Mouse (Mus musculus) activated CD4-positive, CD25-positive, alpha-beta regulatory T cell, adult 4 months (primary cell): ENCODE data around the gene Hist1h2bq. TPM values are rescaled to one million over a fixed set of nuclear protein-coding genes. Genes with fewer than 3 reads are reported as not detected.
"Not testable (repeated sequence)": the region's sequence is repeated elsewhere in the genome, so short reads cannot be mapped to it uniquely, and the experiment has no call there.

Experiments
- ATAC-seq: one replicate; pipeline ENCODE4 v1.8.0; 2017
- polyA plus RNA-seq, 2 experiments: library from polyadenylated mRNA; unstranded; fragments of 100-300 nt; shearing (Covaris generic); gene quantifications; one replicate each; pipeline ENCODE4 v1.2.1; 2017

Hist1h2bq gene
- polyA plus RNA-seq, 2 experiments from 2014 or later: 4.2 to 9.2 TPM

GRCm38 (mm10) chr13:21787760-21788593 lies 22.0 kb downstream of the Hist1h2bq start:
- no peak for ATAC-seq

GRCm38 (mm10) chr13:21786899-21787629 lies 22.9 kb downstream of the Hist1h2bq start, which contains the start of the genes Hist1h2an and Hist1h2bp:
Hist1h2an (minus strand) TSS chr13:21787218.
Hist1h2bp (plus strand) TSS chr13:21787461.
- peak; percentile 88 for ATAC-seq

GRCm38 (mm10) chr13:21786189-21786898 lies 23.7 kb downstream of the Hist1h2bq start:
- ATAC-seq: no peak

GRCm38 (mm10) chr13:21784311-21784710 lies 25.7 kb downstream of the Hist1h2bq start:
- ATAC-seq: no peak

GRCm38 (mm10) chr13:21783734-21784161 lies 26.2 kb downstream of the Hist1h2bq start:
- ATAC-seq: no peak

- peak; percentile 51 for ATAC-seq
These were observed 26.8 kb downstream of the Hist1h2bq start, which contains the start of gene Hist1h3i for GRCm38 (mm10) chr13:21783255-21783617. Hist1h3i (minus strand) TSS chr13:21783370.

GRCm38 (mm10) chr13:21782361-21783254 lies 27.4 kb downstream of the Hist1h2bq start:
- ATAC-seq: not testable (repeated sequence)

GRCm38 (mm10) chr13:21781639-21782038 lies 28.4 kb downstream of the Hist1h2bq start:
- no peak for ATAC-seq

GRCm38 (mm10) chr13:21781021-21781555 lies 28.9 kb downstream of the Hist1h2bq start:
- no peak for ATAC-seq

- ATAC-seq: peak; percentile 1
These were observed 29.9 kb downstream of the Hist1h2bq start, which contains the start of gene Hist1h1b for GRCm38 (mm10) chr13:21779767-21780731. Hist1h1b (minus strand) TSS chr13:21780625.

GRCm38 (mm10) chr13:21778814-21779766 lies 30.9 kb downstream of the Hist1h2bq start:
- peak; percentile 89 for ATAC-seq

Other genes with a start within 250 kb of the Hist1h2bq start
- gene Olfr1364, start 228.4 kb downstream of the Hist1h2bq start, polyA plus RNA-seq: not detected
- not detected for gene Olfr1362, start 196.2 kb downstream of the Hist1h2bq start, polyA plus RNA-seq
- gene Olfr11, start 167.7 kb downstream of the Hist1h2bq start, polyA plus RNA-seq: not detected
- not detected for gene Olfr1361, start 146.8 kb downstream of the Hist1h2bq start, polyA plus RNA-seq
- not detected for gene Olfr1360, start 132.8 kb downstream of the Hist1h2bq start, polyA plus RNA-seq
- not detected for gene Olfr1359, start 112.1 kb downstream of the Hist1h2bq start, polyA plus RNA-seq
- gene Hist1h2bl, start 94.1 kb downstream of the Hist1h2bq start, polyA plus RNA-seq: 1 to 10 TPM in 1 of 2 experiments, not detected in 1; 1.2 TPM
- 1 to 10 TPM in 1 of 2 experiments, not detected in 1; 5.1 TPM for gene Hist1h2ai, start 93.8 kb downstream of the Hist1h2bq start, polyA plus RNA-seq
- 1 to 10 TPM in 1 of 2 experiments, not detected in 1; 6.0 TPM for gene Hist1h3h, start 92.5 kb downstream of the Hist1h2bq start, polyA plus RNA-seq
- gene Hist1h2bm, start 88.2 kb downstream of the Hist1h2bq start, polyA plus RNA-seq: 1 to 10 TPM; 2.4 to 2.8 TPM
- gene Hist1h4j, start 75.1 kb downstream of the Hist1h2bq start, polyA plus RNA-seq: under 1 TPM in 1 of 2 experiments, not detected in 1; 0.61 TPM
- 1 to 10 TPM; 4.8 to 6.3 TPM for gene Hist1h4k, start 59.7 kb downstream of the Hist1h2bq start, polyA plus RNA-seq
- gene Hist1h2ak, start 56.4 kb downstream of the Hist1h2bq start, polyA plus RNA-seq: 1 to 10 TPM; 2.5 to 3.5 TPM
- gene Hist1h2bn, start 56.1 kb downstream of the Hist1h2bq start, polyA plus RNA-seq: 1 to 10 TPM; 3.3 to 5.0 TPM
- 10 to 100 TPM; 28.3 to 35.3 TPM for gene Hist1h1b, start 29.6 kb downstream of the Hist1h2bq start, polyA plus RNA-seq
- gene Hist1h3i, start 26.8 kb downstream of the Hist1h2bq start, polyA plus RNA-seq: 1 to 10 TPM in 1 of 2 experiments, not detected in 1; 3.8 TPM
- gene Hist1h2an, start 23.0 kb downstream of the Hist1h2bq start, polyA plus RNA-seq: 10 to 100 TPM in 1 of 2 experiments, 1 to 10 TPM in 1; 2.0 to 11.5 TPM
- gene Hist1h2bp, start 22.7 kb downstream of the Hist1h2bq start, polyA plus RNA-seq: not detected
- gene Hist1h2ao, start 268 bp upstream of the Hist1h2bq start, polyA plus RNA-seq: 1 to 10 TPM in 1 of 2 experiments, not detected in 1; 2.4 TPM
- 1 to 10 TPM in 1 of 2 experiments, not detected in 1; 6.5 TPM for gene Hist1h4m, start 1.5 kb upstream of the Hist1h2bq start, polyA plus RNA-seq
- 10 to 100 TPM in 1 of 2 experiments, not detected in 1; 15.9 TPM for gene Hist1h4n, start 22.0 kb upstream of the Hist1h2bq start, polyA plus RNA-seq
- gene Hist1h2ap, start 23.3 kb upstream of the Hist1h2bq start, polyA plus RNA-seq: 100 to 1,000 TPM; 214 to 439 TPM
- gene Hist1h2br, start 23.5 kb upstream of the Hist1h2bq start, polyA plus RNA-seq: 1 to 10 TPM; 4.0 to 9.2 TPM
- gene Zfp184, start 134.9 kb upstream of the Hist1h2bq start, polyA plus RNA-seq: not detected
- not detected for gene Pom121l2, start 171.0 kb upstream of the Hist1h2bq start, polyA plus RNA-seq
- under 1 TPM; 0.19 to 0.48 TPM for gene Prss16, start 199.5 kb upstream of the Hist1h2bq start, polyA plus RNA-seq
- gene Hist1h2ah, start 225.4 kb upstream of the Hist1h2bq start, polyA plus RNA-seq: 100 to 1,000 TPM in 1 of 2 experiments, not detected in 1; 174 TPM
- gene Hist1h2bk, start 225.7 kb upstream of the Hist1h2bq start, polyA plus RNA-seq: 1 to 10 TPM; 2.6 to 4.2 TPM
- gene Hist1h4i, start 231.2 kb upstream of the Hist1h2bq start, polyA plus RNA-seq: 10 to 100 TPM in 1 of 2 experiments, 1 to 10 TPM in 1; 5.9 to 14.6 TPM
- gene Hist1h2ag, start 232.7 kb upstream of the Hist1h2bq start, polyA plus RNA-seq: not detected
- 10 to 100 TPM in 1 of 2 experiments, 1 to 10 TPM in 1; 4.4 to 13.9 TPM for gene Hist1h2bj, start 233.0 kb upstream of the Hist1h2bq start, polyA plus RNA-seq